Mouse (Mus musculus) erythroblast, embryonic 14.5 days (primary cell): ENCODE results near the gene Ccdc86. TPM values are rescaled to one million over a fixed set of nuclear protein-coding genes. Genes with fewer than 3 reads are reported as not detected.

Experiments used
- H3K27me3 ChIP-seq: 2 replicates; pipeline ENCODE4 v1.6.1; 2012; ENCODE audit warnings: inconsistent platforms; ENCODE audit not compliant: control insufficient read depth
- H3K36me3 ChIP-seq: 2 replicates; pipeline ENCODE4 v1.6.1; 2012; ENCODE audit warnings: mild to moderate bottlenecking, inconsistent platforms; ENCODE audit not compliant: control insufficient read depth
- H3K4me1 ChIP-seq: 2 replicates; pipeline ENCODE4 v1.6.1; 2012; ENCODE audit warnings: inconsistent platforms; ENCODE audit not compliant: control insufficient read depth
- H3K4me3 ChIP-seq: replicated peaks from 2 replicates; pipeline ENCODE3; 2012; ENCODE audit warnings: moderate library complexity, mild to moderate bottlenecking, inconsistent platforms
- H3K9me3 ChIP-seq: 2 replicates; pipeline ENCODE4 v1.6.1; 2012; ENCODE audit warnings: low read length, inconsistent platforms, mixed read lengths; ENCODE audit not compliant: control insufficient read depth
- GATA1 ChIP-seq: IDR thresholded peaks from 2 replicates; pipeline ENCODE4 v1.6.1; 2012; ENCODE audit warnings: low read length, inconsistent platforms, mixed read lengths
- TAL1 ChIP-seq: IDR thresholded peaks from 3 replicates; pipeline ENCODE4 v1.6.1; 2012; ENCODE audit warnings: low read length, inconsistent platforms, mixed read lengths
- polyA plus RNA-seq: library from polyadenylated mRNA; stranded (reverse); fragments of >175 nt; gene quantifications from 2 replicates; pipeline ENCODE4 v1.2.3, GENCODE M21; 2012

Ccdc86 gene
- polyA plus RNA-seq, 1 experiment = 1.2 TPM

GRCm38 (mm10) chr19:10979184-10980168, 30.4 kb upstream of the Ccdc86 start:
- H3K4me3 ChIP-seq = no peak overlapping the region
- no peaks in the 10 kb centered on the region for H3K27me3 ChIP-seq
- peaks cover 5% of the 10 kb centered on the region for H3K4me1 ChIP-seq
- H3K36me3 ChIP-seq = no peaks in the 10 kb centered on the region
- H3K9me3 ChIP-seq = no peaks in the 10 kb centered on the region
- TF ChIP-seq TAL1 (no peak), GATA1 (no peak)

- Histone ChIP-seq H3K4me1 (peaks cover 3% of the 10 kb centered on the region), H3K36me3 (no peaks in the 10 kb centered on the region), H3K27me3 (no peaks in the 10 kb centered on the region), H3K9me3 (no peaks in the 10 kb centered on the region), H3K4me3 (no peak overlapping the region)
- TF ChIP-seq GATA1 (no peak), TAL1 (no peak)
Observed at GRCm38 (mm10) chr19:10976318-10976717, 27.3 kb upstream of the Ccdc86 start.

- Histone ChIP-seq H3K4me3 (no peak overlapping the region), H3K27me3 (no peaks in the 10 kb centered on the region), H3K4me1 (peaks cover 3% of the 10 kb centered on the region), H3K9me3 (no peaks in the 10 kb centered on the region), H3K36me3 (no peaks in the 10 kb centered on the region)
- TF ChIP-seq GATA1 (no peak), TAL1 (no peak)
Observed at GRCm38 (mm10) chr19:10975187-10975586, 26.1 kb upstream of the Ccdc86 start.

GRCm38 (mm10) chr19:10974238-10974865, 25.3 kb upstream of the Ccdc86 start, which contains the start of gene Ms4a10:
Ms4a10 (minus strand) TSS chr19:10974670.
- TF ChIP-seq GATA1 (no peak), TAL1 (no peak)
- no peaks in the 10 kb centered on the region for H3K27me3 ChIP-seq
- H3K4me1 ChIP-seq = no peaks in the 10 kb centered on the region
- no peaks in the 10 kb centered on the region for H3K9me3 ChIP-seq
- no peak within 1 kb of the TSS for H3K4me3 ChIP-seq
- H3K36me3 ChIP-seq = no peaks in the 10 kb centered on the region

- H3K4me1 ChIP-seq = no peaks in the 10 kb centered on the region
- H3K4me3 ChIP-seq = no peak overlapping the region
- no peak for TF ChIP-seq GATA1
- no peak for TF ChIP-seq TAL1
- H3K9me3 ChIP-seq = no peaks in the 10 kb centered on the region
- H3K36me3 ChIP-seq = no peaks in the 10 kb centered on the region
- H3K27me3 ChIP-seq = no peaks in the 10 kb centered on the region
Observed at GRCm38 (mm10) chr19:10973187-10973586, 24.1 kb upstream of the Ccdc86 start.

- TF ChIP-seq TAL1 (no peak), GATA1 (no peak)
- Histone ChIP-seq H3K4me1 (no peaks in the 10 kb centered on the region), H3K27me3 (no peaks in the 10 kb centered on the region), H3K36me3 (no peaks in the 10 kb centered on the region), H3K9me3 (no peaks in the 10 kb centered on the region), H3K4me3 (no peak overlapping the region)
Observed at GRCm38 (mm10) chr19:10972660-10973059, 23.6 kb upstream of the Ccdc86 start.

- no peak for TF ChIP-seq GATA1
- no peak for TF ChIP-seq TAL1
- no peaks in the 10 kb centered on the region for H3K27me3 ChIP-seq
Observed at GRCm38 (mm10) chr19:10970457-10970856, 21.4 kb upstream of the Ccdc86 start.

GRCm38 (mm10) chr19:10968578-10968977, 19.5 kb upstream of the Ccdc86 start:
- Histone ChIP-seq H3K36me3 (no peaks in the 10 kb centered on the region), H3K27me3 (no peaks in the 10 kb centered on the region), H3K4me1 (no peaks in the 10 kb centered on the region), H3K9me3 (no peaks in the 10 kb centered on the region), H3K4me3 (no peak overlapping the region)
- TF ChIP-seq TAL1 (no peak), GATA1 (no peak)

More at GRCm38 (mm10) chr19:10970457-10970856, 21.4 kb upstream of the Ccdc86 start:
- H3K4me1 ChIP-seq = no peaks in the 10 kb centered on the region
- no peaks in the 10 kb centered on the region for H3K9me3 ChIP-seq
- H3K4me3 ChIP-seq = no peak overlapping the region
- no peaks in the 10 kb centered on the region for H3K36me3 ChIP-seq

- H3K9me3 ChIP-seq = no peaks in the 10 kb centered on the region
- no peaks in the 10 kb centered on the region for H3K4me1 ChIP-seq
- no peaks in the 10 kb centered on the region for H3K36me3 ChIP-seq
- no peak overlapping the region for H3K4me3 ChIP-seq
- no peaks in the 10 kb centered on the region for H3K27me3 ChIP-seq
- TF ChIP-seq GATA1 = no peak
- TF ChIP-seq TAL1 = no peak
Observed at GRCm38 (mm10) chr19:10965721-10966120, 16.7 kb upstream of the Ccdc86 start.
